Mouse (Mus musculus) 3134 (cell line): ENCODE data around the gene Anp32b.
A peak's percentile ranks its signal among the peaks of the same experiment; 100 is the strongest.

Source experiments
- DNase-seq: peaks from one replicate; pipeline ENCODE4 v3.0.0-alpha.2; 2011; ENCODE audit warnings: low spot score; ENCODE audit not compliant: insufficient read length; ENCODE audit errors: extremely low read depth

The Anp32b gene

GRCm38 (mm10) chr4:46502606-46503502, 52.2 kb downstream of the Anp32b start:
- no peak for DNase-seq

- no peak for DNase-seq
Observed at GRCm38 (mm10) chr4:46503881-46504280, 53.2 kb downstream of the Anp32b start.

- no peak for DNase-seq
Observed at GRCm38 (mm10) chr4:46505361-46506057, 54.8 kb downstream of the Anp32b start.

DNA sequence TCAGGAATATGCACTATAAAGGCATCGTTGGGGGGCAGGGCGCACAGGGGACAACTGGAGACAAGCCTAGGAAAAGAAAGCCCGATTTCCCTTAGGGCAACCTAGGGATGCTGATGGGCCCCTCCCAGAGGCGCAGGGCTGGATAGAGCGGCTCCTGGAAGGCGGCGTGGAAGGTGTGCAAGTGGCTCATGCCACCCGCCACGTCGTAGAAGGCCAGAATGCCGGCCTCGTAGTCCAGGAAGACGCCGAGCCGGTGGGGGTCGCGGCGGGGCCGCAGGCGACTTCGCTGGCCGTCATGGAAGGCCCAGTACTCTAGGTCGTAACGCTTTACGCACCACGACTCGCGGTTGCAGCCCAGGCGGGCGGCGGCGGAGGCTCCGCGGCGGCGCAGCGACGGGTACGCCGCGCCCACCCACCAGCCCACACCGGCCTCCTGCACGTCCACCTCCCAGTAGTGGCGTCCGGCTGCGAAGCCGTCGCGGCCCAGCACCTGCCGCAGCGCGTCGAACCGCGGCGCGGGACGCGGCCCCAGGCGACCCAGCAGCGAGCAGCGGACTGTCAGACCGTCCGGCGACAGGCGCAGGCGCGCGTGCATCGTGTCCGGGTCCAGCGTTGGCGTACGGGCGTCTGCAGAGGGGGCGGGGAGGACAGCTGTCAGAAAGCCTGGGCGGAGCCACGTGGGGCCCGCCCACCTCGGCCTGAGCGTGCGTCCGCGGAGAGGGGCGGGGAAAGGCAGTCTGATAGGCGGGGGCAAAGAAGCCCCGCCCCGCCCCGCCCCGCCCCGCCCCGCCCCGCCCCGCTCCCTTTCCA, 56.3 kb downstream of the Anp32b start:
- peak; percentile 45 for DNase-seq

DNA sequence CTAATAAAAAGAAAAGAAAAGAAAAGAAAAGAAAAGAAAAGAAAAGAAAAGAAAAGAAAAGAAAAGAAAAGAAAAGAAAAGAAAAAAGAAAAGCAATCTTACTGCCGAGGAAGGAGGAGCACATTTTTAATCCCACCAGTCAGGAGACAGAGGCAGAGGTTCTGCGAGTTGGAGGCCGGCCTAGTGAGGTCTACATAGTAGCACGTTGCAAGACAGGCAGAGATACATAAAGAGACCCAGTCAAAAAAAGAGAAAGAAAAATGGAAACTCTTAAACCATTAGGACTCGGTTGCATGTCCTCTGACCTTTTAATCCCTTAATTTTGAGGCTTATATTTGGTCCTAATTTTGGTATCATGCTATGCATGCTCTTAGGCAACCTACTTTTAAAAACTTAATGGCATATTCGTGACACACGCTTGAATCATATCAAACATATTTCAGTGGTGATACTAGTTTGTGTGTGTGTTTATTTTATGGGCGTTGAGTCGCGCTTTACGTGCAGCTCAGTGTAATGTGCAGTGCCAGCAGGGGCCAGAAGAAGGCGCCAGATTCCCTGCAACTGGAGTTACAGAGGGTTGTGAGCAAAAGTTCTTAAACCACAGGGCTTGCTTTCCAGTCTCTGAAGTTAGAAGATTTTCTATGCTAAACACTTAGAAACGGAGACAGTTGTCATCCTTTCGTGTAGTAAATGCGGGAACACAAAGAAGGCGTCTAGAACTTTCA, 57.2 kb downstream of the Anp32b start:
- DNase-seq = no peak

DNA sequence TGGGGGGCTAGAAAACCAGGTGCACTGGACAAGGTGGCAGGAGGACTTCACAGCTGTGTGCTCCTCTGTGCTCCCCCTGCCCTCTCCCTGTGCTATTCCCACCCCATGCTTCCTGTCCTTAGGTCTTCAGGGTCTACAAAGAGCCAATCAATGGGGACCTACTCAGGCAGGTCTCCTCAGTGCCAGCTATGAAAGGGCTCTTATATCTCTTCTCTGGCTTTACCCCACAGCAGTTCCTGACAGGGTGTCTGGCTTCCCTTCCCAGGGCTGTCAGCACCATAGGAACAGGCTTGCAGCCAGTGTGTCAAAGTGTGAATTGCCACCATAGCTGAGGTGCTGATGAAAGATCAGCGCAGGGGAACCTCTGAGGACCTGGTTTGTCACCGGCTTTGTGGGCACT, 69.8 kb downstream of the Anp32b start:
- DNase-seq = no peak

DNA sequence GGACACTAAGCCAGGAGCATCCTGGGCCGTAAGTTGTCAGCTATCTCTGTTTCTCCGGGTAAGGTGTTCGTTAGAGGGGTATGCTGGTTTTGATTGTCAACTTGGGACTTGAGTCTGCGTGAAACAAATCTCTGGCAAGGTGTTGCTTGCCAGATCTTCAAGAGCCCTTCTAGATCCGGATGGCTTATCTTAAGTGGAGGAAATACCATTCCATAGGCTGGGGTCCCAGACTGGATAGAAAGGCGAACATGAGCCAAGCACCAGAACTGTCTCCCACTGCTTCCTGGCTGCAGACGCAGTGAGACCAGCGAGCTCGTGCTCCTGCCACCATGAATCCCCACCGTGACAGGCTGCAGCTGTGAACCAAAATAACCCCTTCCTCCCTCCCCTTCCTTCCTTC, 70.8 kb downstream of the Anp32b start:
- DNase-seq = no peak
